Mouse (Mus musculus) neural tube, embryonic 12.5 days (tissue): ENCODE data around the gene Dip2c. TPM values are rescaled to one million over a fixed set of nuclear protein-coding genes. Genes with fewer than 3 reads are reported as not detected.
A peak's percentile ranks its signal among the peaks of the same experiment; 100 is the strongest.

Source experiments
- ATAC-seq: fragments of 200-750 bp; cut with Nextera tagmentation; 2 replicates; pipeline ENCODE4 v1.8.0; 2017; ENCODE audit warnings: low read depth, mild to moderate bottlenecking, moderate TSS enrichment, moderate library complexity; ENCODE audit not compliant: low FRiP score
- H3K27ac ChIP-seq: fragments of 300-500 bp; sonication (generic); 2 replicates; pipeline ENCODE4 v1.5.1; 2016
- H3K27me3 ChIP-seq: fragments of 300-500 bp; sonication (generic); replicated peaks from 2 replicates; pipeline ENCODE4 v1.6.1; 2016; ENCODE audit warnings: mild to moderate bottlenecking
- H3K36me3 ChIP-seq: fragments of 300-500 bp; sonication (generic); 2 replicates; pipeline ENCODE4 v1.6.1; 2016; ENCODE audit warnings: mild to moderate bottlenecking
- H3K4me1 ChIP-seq: fragments of 300-500 bp; sonication (generic); 2 replicates; pipeline ENCODE4 v1.6.1; 2016
- H3K4me2 ChIP-seq: fragments of 300-500 bp; sonication (generic); replicated peaks from 2 replicates; pipeline ENCODE4 v1.6.1; 2016; ENCODE audit warnings: mild to moderate bottlenecking
- H3K4me3 ChIP-seq: fragments of 300-500 bp; sonication (generic); 2 replicates; pipeline ENCODE4 v1.5.1; 2016
- H3K9ac ChIP-seq: fragments of 300-500 bp; sonication (generic); 2 replicates; pipeline ENCODE4 v1.6.1; 2016; ENCODE audit warnings: mild to moderate bottlenecking
- H3K9me3 ChIP-seq: fragments of 300-500 bp; sonication (generic); 2 replicates; pipeline ENCODE4 v1.6.1; 2016; ENCODE audit warnings: mild to moderate bottlenecking
- WGBS: fragments of 180-500 bp; shearing (Covaris S2); methylation state at CpG from one replicate; pipeline ENCODE4 v1.1.7; 2016; 5-methylcytosine and 5-hydroxymethylcytosine counted together
- polyA plus RNA-seq: library from polyadenylated mRNA; unstranded; fragments of >200 nt; fragmentation: Nextera tagmentation; extraction: Ambion mirVana; gene quantifications from 2 replicates; pipeline ENCODE4 v1.2.1, GENCODE M21; 2016

Dip2c gene
- polyA plus RNA-seq, 1 experiment from 2014 or later = 12.0 TPM

- no peaks in the 10 kb centered on the region for H3K4me1 ChIP-seq
- no peak overlapping the region for H3K4me2 ChIP-seq
- H3K9ac ChIP-seq = no peak overlapping the region
- ATAC-seq = no peak
- no peak overlapping the region for H3K27ac ChIP-seq
- no peaks in the 10 kb centered on the region for H3K36me3 ChIP-seq
- H3K9me3 ChIP-seq = no peaks in the 10 kb centered on the region
- H3K27me3 ChIP-seq = no peaks in the 10 kb centered on the region
- WGBS = 91% methylated on average over 1 of the region's 1 CpGs
- no peak overlapping the region for H3K4me3 ChIP-seq
These were observed 205.4 kb downstream of the Dip2c start for GRCm38 (mm10) chr13:9481722-9482121.

GRCm38 (mm10) chr13:9489696-9490095 lies 213.4 kb downstream of the Dip2c start:
- ATAC-seq = no peak
- 0 out of 2 replicates have a peak, but pooled peaks cover 2% of the 10 kb centered on the region for H3K4me1 ChIP-seq
- H3K36me3 ChIP-seq = no peaks in the 10 kb centered on the region
- H3K4me2 ChIP-seq = no peak overlapping the region
- H3K9ac ChIP-seq = no peak overlapping the region
- no peaks in the 10 kb centered on the region for H3K9me3 ChIP-seq
- H3K4me3 ChIP-seq = no peak overlapping the region
- no peak overlapping the region for H3K27ac ChIP-seq
- H3K27me3 ChIP-seq = no peaks in the 10 kb centered on the region
- 91% methylated on average over 3 of the region's 3 CpGs for WGBS

DNA sequence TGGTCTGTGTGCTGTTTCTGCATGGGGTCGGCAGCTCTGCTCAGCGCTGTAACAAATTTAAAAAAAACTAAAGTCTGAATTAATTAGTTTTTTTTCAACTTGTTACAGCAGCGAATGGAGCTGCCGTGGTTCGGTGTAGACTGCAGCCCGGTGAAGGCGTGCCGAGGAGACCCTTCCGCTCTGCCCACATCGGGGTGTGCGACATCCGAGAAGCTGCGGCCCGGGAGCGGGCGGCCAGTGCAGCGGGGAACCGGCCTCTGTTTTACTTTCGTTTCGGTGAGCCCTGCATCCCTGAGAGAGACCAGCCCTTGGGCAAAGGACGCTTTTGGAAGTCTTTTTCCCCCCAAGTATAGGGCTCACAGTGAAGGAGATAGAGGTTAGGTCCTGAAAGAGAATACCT lies 218.4 kb downstream of the Dip2c start:
- H3K36me3 ChIP-seq = no peaks in the 10 kb centered on the region
- ATAC-seq = no peak
- 0 out of 2 replicates have a peak, but pooled peaks cover 5% of the 10 kb centered on the region for H3K4me1 ChIP-seq
- no peak overlapping the region for H3K9ac ChIP-seq
- peak overlapping the region; percentile 36 for H3K4me2 ChIP-seq
- no peaks in the 10 kb centered on the region for H3K9me3 ChIP-seq
- H3K27ac ChIP-seq = no peak overlapping the region
- 0 out of 2 replicates have a peak overlapping the region, but pooled peaks have one; percentile 3 for H3K4me3 ChIP-seq
- WGBS = 69% methylated on average over 21 of the region's 21 CpGs
- no peaks in the 10 kb centered on the region for H3K27me3 ChIP-seq

GRCm38 (mm10) chr13:9504118-9504856 lies 228.0 kb downstream of the Dip2c start:
- no peak for ATAC-seq
- H3K4me3 ChIP-seq = no peak overlapping the region

DNA sequence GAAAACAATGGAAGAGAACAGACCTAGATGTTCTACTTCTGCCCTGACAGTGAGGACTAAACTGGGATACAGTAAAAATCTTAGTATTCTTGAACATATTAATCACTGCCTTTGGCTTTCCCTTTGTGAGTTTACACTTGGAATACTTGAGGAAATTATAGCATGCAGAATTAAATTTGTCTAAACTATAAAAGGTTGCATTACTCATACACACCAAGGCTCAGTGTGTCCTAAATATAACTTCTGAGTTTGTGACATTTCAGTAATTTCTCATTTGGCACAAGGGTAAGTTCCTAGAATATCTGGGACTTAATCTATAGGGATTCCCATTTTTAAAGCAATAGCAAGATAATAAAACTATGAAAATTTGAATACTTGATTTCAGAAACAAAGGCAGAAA lies 262.2 kb downstream of the Dip2c start:
- no peaks in the 10 kb centered on the region for H3K36me3 ChIP-seq
- no peaks in the 10 kb centered on the region for H3K4me1 ChIP-seq
- no peak overlapping the region for H3K4me2 ChIP-seq
- no peaks in the 10 kb centered on the region for H3K27me3 ChIP-seq
- H3K9ac ChIP-seq = no peak overlapping the region
- H3K4me3 ChIP-seq = no peak overlapping the region
- H3K27ac ChIP-seq = no peak overlapping the region
- no peaks in the 10 kb centered on the region for H3K9me3 ChIP-seq
- ATAC-seq = no peak

More at GRCm38 (mm10) chr13:9504118-9504856, 228.0 kb downstream of the Dip2c start:
- no peak overlapping the region for H3K4me2 ChIP-seq
- WGBS = 65% methylated on average over 6 of the region's 6 CpGs
- no peaks in the 10 kb centered on the region for H3K36me3 ChIP-seq
- H3K9me3 ChIP-seq = no peaks in the 10 kb centered on the region
- H3K9ac ChIP-seq = no peak overlapping the region
- no peaks in the 10 kb centered on the region for H3K4me1 ChIP-seq
- H3K27ac ChIP-seq = no peak overlapping the region
- no peaks in the 10 kb centered on the region for H3K27me3 ChIP-seq

DNA sequence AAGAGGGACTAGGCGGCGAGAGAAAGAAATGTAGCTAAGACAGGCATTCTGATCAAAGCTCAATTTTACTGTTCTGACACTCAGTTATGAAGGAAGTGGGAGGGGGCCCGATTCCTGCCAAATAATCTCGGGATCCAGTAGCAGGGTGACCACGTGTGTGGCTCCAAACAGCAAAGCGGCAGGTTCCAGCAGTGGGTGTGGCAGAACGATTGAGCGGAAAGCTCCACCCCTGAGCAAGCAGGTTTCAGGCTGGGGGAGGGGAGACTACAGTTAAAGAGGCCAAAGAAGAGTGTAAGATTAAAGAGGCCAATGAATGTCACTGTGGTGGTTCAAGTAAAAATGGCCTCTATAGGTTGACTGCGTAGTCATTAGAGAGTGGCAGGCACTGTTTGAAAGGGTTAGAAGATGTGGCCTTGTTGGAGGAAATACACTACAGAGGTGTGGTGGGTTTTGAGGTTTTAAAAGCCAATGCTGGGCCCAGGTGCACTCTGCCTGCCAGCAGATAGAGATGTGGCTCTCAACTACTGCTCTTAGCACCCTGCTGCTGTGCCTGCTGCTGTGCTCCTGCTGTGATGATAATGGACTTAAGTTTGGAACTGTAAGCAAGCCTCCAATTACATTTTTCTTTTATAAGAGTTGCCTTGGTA lies 271.5 kb downstream of the Dip2c start:
- peaks cover 4% of the 10 kb centered on the region; the same call in 1 of the 2 replicates for H3K4me1 ChIP-seq
- no peaks in the 10 kb centered on the region for H3K9me3 ChIP-seq
- no peaks in the 10 kb centered on the region for H3K36me3 ChIP-seq
- no peak overlapping the region for H3K4me3 ChIP-seq
- no peak for ATAC-seq
- H3K9ac ChIP-seq = no peak overlapping the region
- 14% methylated on average over 9 of the region's 9 CpGs for WGBS
- H3K27ac ChIP-seq = no peak overlapping the region
- no peak overlapping the region for H3K4me2 ChIP-seq
- no peaks in the 10 kb centered on the region for H3K27me3 ChIP-seq

DNA sequence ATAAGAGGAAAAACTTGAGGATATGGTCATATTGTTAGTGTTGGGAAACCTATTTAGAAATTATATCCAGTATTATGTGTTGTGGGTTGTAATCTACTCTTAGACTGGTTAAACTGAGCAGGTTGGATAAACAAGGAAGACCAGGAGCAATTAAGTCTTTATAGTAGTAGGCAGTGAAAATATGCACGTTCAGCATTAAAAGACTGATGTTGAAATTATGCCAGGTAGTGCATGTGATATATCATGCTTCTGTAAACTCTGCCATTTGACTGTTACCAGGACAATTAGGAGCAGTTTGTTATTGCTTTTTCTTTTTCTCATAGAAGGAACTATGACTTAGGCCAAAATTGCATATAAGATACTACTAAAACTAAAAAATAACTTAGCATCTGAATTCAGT lies 285.8 kb downstream of the Dip2c start:
- 87% methylated on average over 1 of the region's 1 CpGs for WGBS
- Histone ChIP-seq H3K9me3 (no peaks in the 10 kb centered on the region), H3K36me3 (0 out of 2 replicates have a peak, but pooled peaks cover 3% of the 10 kb centered on the region), H3K27ac (no peak overlapping the region), H3K4me1 (no peaks in the 10 kb centered on the region), H3K9ac (no peak overlapping the region), H3K4me2 (no peak overlapping the region), H3K27me3 (no peaks in the 10 kb centered on the region), H3K4me3 (no peak overlapping the region)
- ATAC-seq = no peak

GRCm38 (mm10) chr13:9562921-9563320 lies 286.6 kb downstream of the Dip2c start:
- H3K27me3 ChIP-seq = no peaks in the 10 kb centered on the region
- 3% methylated on average over 2 of the region's 2 CpGs for WGBS

DNA sequence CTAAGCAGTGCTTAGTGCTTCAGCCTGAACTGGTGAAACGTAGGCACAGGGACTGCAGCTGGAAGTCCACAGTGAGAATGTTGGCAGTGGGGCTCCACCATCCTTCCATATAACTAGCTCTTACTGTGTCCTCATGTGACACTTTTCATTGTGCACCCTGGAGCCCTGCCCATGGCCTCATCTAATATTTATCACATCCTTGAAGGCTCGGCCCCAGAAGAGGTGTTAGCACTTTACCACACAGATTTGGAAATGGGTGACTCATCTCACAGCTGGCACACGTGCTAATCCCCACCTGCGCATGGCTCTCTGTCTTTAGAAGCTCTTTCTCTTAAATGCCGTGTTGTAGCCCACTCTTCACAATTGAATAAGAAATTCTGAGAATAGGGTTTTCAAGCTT lies 292.5 kb downstream of the Dip2c start:
- Histone ChIP-seq H3K27me3 (no peaks in the 10 kb centered on the region), H3K9me3 (no peaks in the 10 kb centered on the region), H3K36me3 (peaks cover 13% of the 10 kb centered on the region), H3K27ac (no peak overlapping the region), H3K9ac (no peak overlapping the region), H3K4me2 (no peak overlapping the region), H3K4me3 (no peak overlapping the region), H3K4me1 (no peaks in the 10 kb centered on the region)
- ATAC-seq = no peak
- 84% methylated on average over 5 of the region's 5 CpGs for WGBS

More at GRCm38 (mm10) chr13:9562921-9563320, 286.6 kb downstream of the Dip2c start:
- Histone ChIP-seq H3K9me3 (no peaks in the 10 kb centered on the region), H3K27ac (no peak overlapping the region), H3K9ac (no peak overlapping the region), H3K4me1 (no peaks in the 10 kb centered on the region), H3K36me3 (0 out of 2 replicates have a peak, but pooled peaks cover 3% of the 10 kb centered on the region), H3K4me2 (no peak overlapping the region), H3K4me3 (no peak overlapping the region)
- no peak for ATAC-seq

GRCm38 (mm10) chr13:9576686-9577085 lies 300.4 kb downstream of the Dip2c start:
- WGBS = 89% methylated on average over 4 of the region's 4 CpGs
- no peak overlapping the region for H3K4me3 ChIP-seq
- H3K27ac ChIP-seq = no peak overlapping the region
- no peaks in the 10 kb centered on the region for H3K9me3 ChIP-seq
- no peak overlapping the region for H3K9ac ChIP-seq
- no peaks in the 10 kb centered on the region for H3K4me1 ChIP-seq
- no peaks in the 10 kb centered on the region for H3K27me3 ChIP-seq
- H3K4me2 ChIP-seq = no peak overlapping the region
- ATAC-seq = no peak
- H3K36me3 ChIP-seq = peaks cover 8% of the 10 kb centered on the region; the same call in 1 of the 2 replicates

DNA sequence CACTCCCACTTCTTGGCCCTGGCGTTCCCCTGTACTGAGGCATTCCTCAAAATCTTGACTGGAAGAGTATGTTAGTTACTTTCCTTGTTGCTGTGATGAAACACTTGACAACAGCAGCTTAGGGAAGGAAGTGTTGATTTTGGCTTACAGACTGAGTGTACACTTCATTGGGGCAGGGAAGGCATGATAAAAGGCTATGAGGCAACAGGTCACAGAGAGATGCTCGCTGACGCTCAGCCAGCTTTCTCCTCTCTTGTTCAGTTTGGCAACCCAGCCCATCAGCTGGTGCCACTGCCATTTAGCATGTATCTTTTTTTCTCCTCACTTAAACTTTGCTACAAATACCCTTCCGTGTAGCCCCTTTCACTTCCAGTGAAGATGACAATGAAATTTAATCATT lies 302.1 kb downstream of the Dip2c start:
- no peak for ATAC-seq
- Histone ChIP-seq H3K36me3 (peaks cover 8% of the 10 kb centered on the region; the same call in 1 of the 2 replicates), H3K4me1 (no peaks in the 10 kb centered on the region), H3K27me3 (no peaks in the 10 kb centered on the region), H3K4me2 (no peak overlapping the region), H3K9me3 (no peaks in the 10 kb centered on the region), H3K27ac (no peak overlapping the region), H3K4me3 (no peak overlapping the region), H3K9ac (no peak overlapping the region)
- WGBS = 93% methylated on average over 4 of the region's 4 CpGs

- Histone ChIP-seq H3K27ac (no peak overlapping the region), H3K4me1 (no peaks in the 10 kb centered on the region)
These were observed 305.5 kb downstream of the Dip2c start for GRCm38 (mm10) chr13:9581821-9582220.

More at GRCm38 (mm10) chr13:9581821-9582220, 305.5 kb downstream of the Dip2c start:
- no peak overlapping the region for H3K9ac ChIP-seq
- peaks cover 8% of the 10 kb centered on the region; the same call in 1 of the 2 replicates for H3K36me3 ChIP-seq
- no peaks in the 10 kb centered on the region for H3K27me3 ChIP-seq
- no peak overlapping the region for H3K4me2 ChIP-seq
- no peaks in the 10 kb centered on the region for H3K9me3 ChIP-seq
- ATAC-seq = no peak
- H3K4me3 ChIP-seq = no peak overlapping the region
